Mouse (Mus musculus) limb, embryonic 14.5 days (tissue): ENCODE data around the gene Mrps27. TPM values are rescaled to one million over a fixed set of nuclear protein-coding genes. Genes with fewer than 3 reads are reported as not detected.

ENCODE experiments used
- ATAC-seq: fragments of 200-750 bp; cut with Nextera tagmentation; 2 replicates; pipeline ENCODE4 v1.8.0; 2017; ENCODE audit warnings: low read depth, moderate number of reproducible peaks, moderate TSS enrichment; ENCODE audit not compliant: low FRiP score
- DNase-seq: peaks from one replicate; pipeline ENCODE4 v3.0.0-alpha.2; 2015; ENCODE audit warnings: low spot score
- H3K27ac ChIP-seq: fragments of 300-500 bp; sonication (generic); replicated peaks from 2 replicates; pipeline ENCODE4 v1.5.1; 2014; ENCODE audit warnings: low read depth, mild to moderate bottlenecking, low read length, moderate library complexity, mixed read lengths
- H3K27me3 ChIP-seq: fragments of 300-500 bp; sonication (generic); 2 replicates; pipeline ENCODE4 v1.6.1; 2014; ENCODE audit warnings: low read length, mixed read lengths; ENCODE audit not compliant: control insufficient read depth, insufficient read depth
- H3K36me3 ChIP-seq: fragments of 300-500 bp; sonication (generic); 2 replicates; pipeline ENCODE4 v1.6.1; 2014; ENCODE audit warnings: mild to moderate bottlenecking, low read length, moderate library complexity, mixed read lengths; ENCODE audit not compliant: control insufficient read depth, insufficient read depth
- H3K4me1 ChIP-seq: fragments of 300-500 bp; sonication (generic); 2 replicates; pipeline ENCODE4 v1.6.1; 2014; ENCODE audit warnings: antibody characterized with exemption, low read length, mixed read lengths; ENCODE audit not compliant: control insufficient read depth, insufficient read depth
- H3K4me2 ChIP-seq: fragments of 300-500 bp; sonication (generic); replicated peaks from 2 replicates; pipeline ENCODE4 v1.6.1; 2014; ENCODE audit warnings: low read depth, mild to moderate bottlenecking, low read length, moderate library complexity; ENCODE audit not compliant: severe bottlenecking
- H3K4me3 ChIP-seq: fragments of 300-500 bp; sonication (generic); replicated peaks from 2 replicates; pipeline ENCODE4 v1.5.1; 2014; ENCODE audit warnings: low read length
- H3K9ac ChIP-seq: fragments of 300-500 bp; sonication (generic); 2 replicates; pipeline ENCODE4 v1.6.1; 2014; ENCODE audit warnings: mild to moderate bottlenecking, low read depth, low read length, moderate library complexity; ENCODE audit not compliant: severe bottlenecking
- H3K9me3 ChIP-seq: fragments of 300-500 bp; sonication (generic); 2 replicates; pipeline ENCODE4 v1.6.1; 2016; ENCODE audit warnings: low read length; ENCODE audit not compliant: control insufficient read depth
- POLR2A ChIP-seq: fragments of 200-500 bp; IDR thresholded peaks from 2 replicates; pipeline ENCODE4 v1.8.0; 2012; ENCODE audit warnings: inconsistent platforms, mild to moderate bottlenecking, moderate library complexity, borderline replicate concordance; ENCODE audit not compliant: insufficient read depth, insufficient read length; ENCODE audit errors: extremely low read depth
- WGBS: fragments of 180-500 bp; shearing (Covaris S2); extraction: QIAGEN DNeasy Blood & Tissue Kit; methylation state at CpG from one replicate; pipeline ENCODE4 v1.1.7; 2014; 5-methylcytosine and 5-hydroxymethylcytosine counted together
- polyA plus RNA-seq, 2 experiments: library from polyadenylated mRNA; depleted of rRNA in 1 of 2; stranded (reverse) in 1 of 2; unstranded in 1 of 2; fragments of >200 nt; fragmentation: Nextera tagmentation in 1 of 2; extraction: Ambion mirVana in 1 of 2; gene quantifications; 2 replicates each; pipeline versions ENCODE4 v1.2.1 to v1.2.3; 2012 to 2014

Gene Mrps27
- polyA plus RNA-seq, 2 experiments = 36.6 to 54.1 TPM

GRCm38 (mm10) chr13:99356428-99357265 lies 12.1 kb downstream of the Mrps27 start:
- no peak overlapping the region for H3K9ac ChIP-seq
- 0 out of 2 replicates have a peak, but pooled peaks cover 2% of the 10 kb centered on the region for H3K4me1 ChIP-seq
- no peak for TF ChIP-seq POLR2A
- DNase-seq (no peak), ATAC-seq (no peak)
- H3K4me3 ChIP-seq = no peak overlapping the region
- no peaks in the 10 kb centered on the region for H3K27me3 ChIP-seq
- H3K4me2 ChIP-seq = no peak overlapping the region
- peaks cover 22% of the 10 kb centered on the region for H3K36me3 ChIP-seq
- no peak overlapping the region for H3K27ac ChIP-seq
- 46% methylated on average over 9 of the region's 9 CpGs for WGBS
- no peaks in the 10 kb centered on the region for H3K9me3 ChIP-seq

GRCm38 (mm10) chr13:99358921-99359320 lies 14.3 kb downstream of the Mrps27 start:
- 92% methylated on average over 14 of the region's 14 CpGs for WGBS
- H3K36me3 ChIP-seq = peaks cover 27% of the 10 kb centered on the region
- H3K4me2 ChIP-seq = no peak overlapping the region
- DNase-seq = no peak
- no peak for TF ChIP-seq POLR2A
- no peak overlapping the region for H3K9ac ChIP-seq
- no peak overlapping the region for H3K27ac ChIP-seq
- no peaks in the 10 kb centered on the region for H3K27me3 ChIP-seq
- H3K9me3 ChIP-seq = no peaks in the 10 kb centered on the region
- 0 out of 2 replicates have a peak, but pooled peaks have one; percentile 34 for ATAC-seq
- 0 out of 2 replicates have a peak, but pooled peaks cover under 1% of the 10 kb centered on the region for H3K4me1 ChIP-seq
- no peak overlapping the region for H3K4me3 ChIP-seq

GRCm38 (mm10) chr13:99363866-99364265 lies 19.3 kb downstream of the Mrps27 start:
- Histone ChIP-seq H3K9me3 (no peaks in the 10 kb centered on the region), H3K36me3 (peaks cover 48% of the 10 kb centered on the region)
- 50% methylated on average over 4 of the region's 4 CpGs for WGBS

GRCm38 (mm10) chr13:99366422-99367175 lies 22.0 kb downstream of the Mrps27 start:
- H3K9ac ChIP-seq = no peak overlapping the region

More at GRCm38 (mm10) chr13:99363866-99364265, 19.3 kb downstream of the Mrps27 start:
- ATAC-seq (no peak), DNase-seq (no peak)
- H3K4me2 ChIP-seq = no peak overlapping the region
- no peak overlapping the region for H3K27ac ChIP-seq
- TF ChIP-seq POLR2A = no peak
- no peaks in the 10 kb centered on the region for H3K4me1 ChIP-seq
- H3K27me3 ChIP-seq = no peaks in the 10 kb centered on the region
- no peak overlapping the region for H3K4me3 ChIP-seq
- no peak overlapping the region for H3K9ac ChIP-seq

GRCm38 (mm10) chr13:99367554-99368174 lies 23.1 kb downstream of the Mrps27 start:
- WGBS = 90% methylated on average over 12 of the region's 12 CpGs
- no peak for TF ChIP-seq POLR2A
- H3K27me3 ChIP-seq = no peaks in the 10 kb centered on the region
- peaks cover 43% of the 10 kb centered on the region for H3K36me3 ChIP-seq
- H3K9ac ChIP-seq = no peak overlapping the region
- DNase-seq = no peak
- no peaks in the 10 kb centered on the region for H3K9me3 ChIP-seq
- H3K4me3 ChIP-seq = no peak overlapping the region
- H3K27ac ChIP-seq = no peak overlapping the region
- no peak for ATAC-seq
- no peak overlapping the region for H3K4me2 ChIP-seq
- no peaks in the 10 kb centered on the region for H3K4me1 ChIP-seq

More at GRCm38 (mm10) chr13:99366422-99367175, 22.0 kb downstream of the Mrps27 start:
- H3K4me1 ChIP-seq = no peaks in the 10 kb centered on the region
- no peak overlapping the region for H3K4me2 ChIP-seq
- H3K27me3 ChIP-seq = no peaks in the 10 kb centered on the region
- H3K9me3 ChIP-seq = no peaks in the 10 kb centered on the region
- WGBS = 87% methylated on average over 5 of the region's 5 CpGs
- no peak overlapping the region for H3K27ac ChIP-seq
- no peak for TF ChIP-seq POLR2A
- H3K4me3 ChIP-seq = no peak overlapping the region
- ATAC-seq (no peak), DNase-seq (no peak)
- H3K36me3 ChIP-seq = peaks cover 43% of the 10 kb centered on the region
